8 mouse cellular contexts compared by ENCODE assay signal in genomic region chr11:107469031-107469522, GRCm38 (mm10). TPM values are rescaled to one million over a fixed set of nuclear protein-coding genes. Genes with fewer than 3 reads are reported as not detected.
DNase-seq lines count a peak whose midpoint lies in the region; ATAC-seq and TF ChIP-seq lines count a peak whose summit lies in the region.

No protein-coding gene starts in this region.

- peak overlapping the region; percentile 92 for H3K4me2 ChIP-seq in hindbrain, postnatal 0 days (ENCODE audit: low read depth, low read length)

- WGBS in hindbrain, postnatal 0 days = 0% methylated on average over 38 of the region's 38 CpGs

- peak; percentile 74 for TF ChIP-seq CTCF in hindbrain, postnatal 0 days (IDR thresholded peaks at IDR 0.05; ENCODE audit: low read depth)

- peaks cover 6% of the 10 kb centered on the region for H3K4me1 ChIP-seq in hindbrain, postnatal 0 days (ENCODE audit: insufficient read depth, low read length)

- no peaks in the 10 kb centered on the region for H3K27me3 ChIP-seq in hindbrain, postnatal 0 days (ENCODE audit: insufficient read depth, low read length)

- H3K27ac ChIP-seq in hindbrain, postnatal 0 days = peak overlapping the region; percentile 80

- H3K9me3 ChIP-seq in hindbrain, postnatal 0 days (ENCODE audit: low read length) = no peaks in the 10 kb centered on the region

- H3K36me3 ChIP-seq in hindbrain, postnatal 0 days (ENCODE audit: insufficient read depth, low read length) = no peaks in the 10 kb centered on the region

- DNase-seq in R1 (ENCODE audit: low read depth, low spot score) = peak; percentile 75
- peak; percentile 53 to 78 for DNase-seq in cerebellum, postnatal 4 days (ENCODE audit: low spot score in 2 of 2)
- peak; percentile 67 for DNase-seq in gastrocnemius, adult 18-20 months (ENCODE audit: low spot score)
- DNase-seq in hindbrain, postnatal 0 days (ENCODE audit: low spot score) = peak; percentile 91
- peak; percentile 53 to 56 for DNase-seq in left cerebral cortex, adult 8-10 months (ENCODE audit: low spot score in 2 of 2)
- peak; percentile 76 for DNase-seq in right cerebral cortex, adult 18-20 months
- DNase-seq in urinary bladder, adult 2 months (ENCODE audit: low spot score) = peak; percentile 65

- H3K4me3 ChIP-seq in hindbrain, postnatal 0 days (ENCODE audit: low read length) = peak overlapping the region; percentile 86

- ATAC-seq in hindbrain, postnatal 0 days = peak; percentile 91
- ATAC-seq in megakaryocyte, adult 5-6 weeks (ENCODE audit: poor library complexity, severe bottlenecking) = peak; percentile 37

- peak overlapping the region; percentile 74 for H3K9ac ChIP-seq in hindbrain, postnatal 0 days (replicated peaks; ENCODE audit: low read length)

RNA-seq across cellular contexts. Expression of gene Pitpnc1, which starts 1.4 kb away (rescaled TPM):
- total RNA-seq in gastrocnemius, adult 18-20 months (2021) = 10 to 100 TPM; 73.8 to 93.7 TPM
- 41.0 and 42.2 TPM in 2 replicates for total RNA-seq in hindbrain, postnatal 0 days (2014; rRNA removed)
- polyA plus RNA-seq in hindbrain, postnatal 0 days (2015; fragmentation: Nextera tagmentation; extraction: Ambion mirVana) = 43.6 and 44.8 TPM in 2 replicates
- 10 to 100 TPM; 52.3 to 67.4 (median 59.9) TPM for total RNA-seq in left cerebral cortex, adult 8-10 months (2022)
- 14.5 and 15.4 TPM in 2 replicates for total RNA-seq in megakaryocyte, adult 5-6 weeks (2015)
- total RNA-seq in megakaryocyte, adult 5-6 weeks (2017) = 8.5 and 11.7 TPM in 2 replicates
- polyA plus RNA-seq in urinary bladder, adult 2 months (2012; rRNA removed) = 9.1 TPM in 2 replicates

RNA-seq across cellular contexts. Expression of gene Psmd12, which starts 10.2 kb away (rescaled TPM):
- total RNA-seq in gastrocnemius, adult 18-20 months (2021) = 100 to 1,000 TPM; 101 to 110 TPM
- 26.9 and 27.2 TPM in 2 replicates for total RNA-seq in hindbrain, postnatal 0 days (2014; rRNA removed)
- 149 and 153 TPM in 2 replicates for polyA plus RNA-seq in hindbrain, postnatal 0 days (2015; fragmentation: Nextera tagmentation; extraction: Ambion mirVana)
- total RNA-seq in left cerebral cortex, adult 8-10 months (2022) = 10 to 100 TPM; 71.0 to 79.5 (median 71.8) TPM
- total RNA-seq in megakaryocyte, adult 5-6 weeks (2015) = 55.9 and 65.5 TPM in 2 replicates
- total RNA-seq in megakaryocyte, adult 5-6 weeks (2017) = 86.4 and 86.6 TPM in 2 replicates
- 69.8 and 80.2 TPM in 2 replicates for polyA plus RNA-seq in urinary bladder, adult 2 months (2012; rRNA removed)

Comparison
In these comparisons a context has a peak if more than half of its experiments do, and no peak if none do; other contexts are left out.
1. Peak in every context shown above with its lines: DNase-seq, ATAC-seq, H3K4me3 ChIP-seq and H3K27ac ChIP-seq.